Mouse (Mus musculus) frontal cortex, adult (tissue): ENCODE results near the gene Tbx20.

ENCODE experiments used
- ATAC-seq: cut with Nextera tagmentation; 2 replicates; pipeline ENCODE4 v1.9.2; 2017; ENCODE audit warnings: mild to moderate bottlenecking, moderate library complexity, mixed read lengths; ENCODE audit not compliant: low TSS enrichment

The Tbx20 gene

DNA sequence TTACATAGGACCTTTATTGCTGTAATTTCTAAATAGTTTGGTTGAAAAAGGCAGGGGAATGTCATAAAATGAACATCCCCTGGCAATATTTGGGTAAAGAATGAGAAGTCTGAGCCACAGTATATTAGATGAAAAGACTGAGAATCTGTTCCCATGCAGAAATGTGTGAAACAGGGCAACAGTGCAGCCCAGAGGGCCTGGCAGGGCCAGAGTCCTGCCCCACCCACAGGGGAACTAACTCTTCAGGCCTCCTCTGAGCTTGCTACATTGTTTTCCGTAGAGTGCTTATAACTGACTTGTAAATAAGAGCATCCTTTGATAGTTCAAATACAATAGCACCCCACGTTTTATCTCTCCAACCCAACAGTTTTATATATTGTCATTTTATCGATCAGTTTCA lies 7.0 kb downstream of the Tbx20 start:
- no peak for ATAC-seq

DNA sequence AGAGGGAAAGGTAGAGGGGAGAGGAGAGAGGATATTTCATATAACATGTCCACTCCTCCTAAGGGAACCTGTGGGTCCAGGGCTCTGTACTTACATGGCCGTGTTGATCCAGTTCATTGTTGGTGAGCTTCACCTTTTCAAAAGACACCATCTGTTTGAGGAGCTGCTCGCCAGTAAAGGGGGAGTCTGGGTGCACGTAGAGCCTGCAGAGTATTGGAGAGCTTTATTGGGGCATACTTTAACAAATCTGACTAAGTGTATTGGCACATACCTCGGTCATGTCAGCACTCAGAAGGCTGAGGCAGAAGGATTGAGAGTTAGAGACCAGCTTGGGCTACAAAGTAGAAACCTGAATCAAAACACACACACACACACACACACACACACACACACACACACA lies 8.5 kb downstream of the Tbx20 start:
- ATAC-seq, result no peak

DNA sequence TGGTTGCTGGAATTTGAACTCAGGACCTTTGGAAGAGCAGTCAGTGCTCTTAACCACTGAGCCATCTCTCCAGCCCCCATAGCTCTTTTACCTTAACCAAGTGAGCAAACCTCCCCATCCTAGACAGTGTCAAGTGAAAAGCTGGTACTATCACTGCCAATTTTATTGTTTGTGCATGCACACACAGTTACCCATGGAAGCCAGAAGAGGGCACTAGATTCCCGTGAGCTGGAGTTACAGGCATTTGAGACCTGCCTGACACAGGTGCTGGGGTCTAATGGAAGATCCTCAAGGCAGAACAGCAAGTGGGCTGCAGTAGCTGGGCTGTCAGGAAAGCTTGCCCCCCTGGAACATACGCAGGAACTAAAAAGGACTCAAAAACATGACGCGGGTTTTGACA lies 13.6 kb downstream of the Tbx20 start:
- ATAC-seq, result no peak

DNA sequence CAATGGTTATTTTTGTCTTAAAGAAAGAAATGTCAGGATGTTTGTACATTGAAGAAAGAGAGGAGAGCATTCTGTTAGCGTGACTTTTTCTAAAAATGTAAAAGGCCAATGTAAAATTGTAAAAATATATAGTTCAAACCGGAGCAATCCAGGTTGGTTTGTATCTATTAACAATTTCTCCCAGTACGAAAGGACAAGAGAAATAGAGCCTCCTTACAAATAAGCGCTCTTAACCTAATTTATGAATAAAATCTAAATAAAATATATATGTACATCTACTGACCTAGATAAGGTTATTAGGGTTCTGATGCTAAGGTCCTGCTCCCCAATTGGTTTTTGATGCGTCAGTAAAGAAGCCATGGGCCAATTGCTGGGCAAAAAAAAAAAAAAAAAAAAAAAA lies 29.1 kb downstream of the Tbx20 start:
- ATAC-seq, result peak; percentile 84

DNA sequence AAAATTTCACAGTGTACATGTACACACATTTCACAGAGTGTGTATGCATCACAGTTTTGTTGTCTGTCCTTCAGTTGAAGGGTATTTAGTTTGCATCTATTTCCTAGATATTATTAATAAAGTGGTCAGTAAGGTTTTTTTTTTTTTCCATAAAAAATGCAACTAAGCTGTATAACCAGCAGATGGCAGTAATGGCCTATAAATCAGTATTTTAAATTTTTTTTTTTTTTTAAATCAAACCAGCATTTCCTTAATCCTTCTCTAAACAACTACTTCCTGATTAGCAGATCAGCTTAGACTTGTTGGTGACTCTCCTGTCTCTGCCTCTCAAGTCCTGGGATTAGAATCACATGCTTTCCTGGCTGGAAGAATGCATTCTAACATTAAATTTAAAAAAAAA lies 72.9 kb downstream of the Tbx20 start:
- ATAC-seq, result no peak

DNA sequence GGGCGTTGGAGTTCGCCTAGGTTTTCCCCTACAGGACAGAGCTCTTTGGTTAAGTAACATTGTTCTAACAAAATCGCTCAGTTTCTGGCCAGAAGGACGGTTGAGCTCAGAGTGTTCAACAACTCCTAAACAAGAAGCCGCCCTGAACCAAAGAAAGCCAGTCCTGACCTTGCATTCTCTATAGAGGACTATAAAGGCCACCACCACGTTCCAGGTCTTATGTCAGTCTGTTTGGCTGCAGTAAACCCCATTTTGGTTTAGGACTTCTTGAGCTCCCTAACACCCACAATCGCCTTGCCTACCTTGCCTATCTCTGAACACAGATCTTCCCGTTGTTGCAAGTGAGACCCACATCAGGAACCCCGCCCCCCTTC lies 77.7 kb downstream of the Tbx20 start:
- ATAC-seq, result no peak

DNA sequence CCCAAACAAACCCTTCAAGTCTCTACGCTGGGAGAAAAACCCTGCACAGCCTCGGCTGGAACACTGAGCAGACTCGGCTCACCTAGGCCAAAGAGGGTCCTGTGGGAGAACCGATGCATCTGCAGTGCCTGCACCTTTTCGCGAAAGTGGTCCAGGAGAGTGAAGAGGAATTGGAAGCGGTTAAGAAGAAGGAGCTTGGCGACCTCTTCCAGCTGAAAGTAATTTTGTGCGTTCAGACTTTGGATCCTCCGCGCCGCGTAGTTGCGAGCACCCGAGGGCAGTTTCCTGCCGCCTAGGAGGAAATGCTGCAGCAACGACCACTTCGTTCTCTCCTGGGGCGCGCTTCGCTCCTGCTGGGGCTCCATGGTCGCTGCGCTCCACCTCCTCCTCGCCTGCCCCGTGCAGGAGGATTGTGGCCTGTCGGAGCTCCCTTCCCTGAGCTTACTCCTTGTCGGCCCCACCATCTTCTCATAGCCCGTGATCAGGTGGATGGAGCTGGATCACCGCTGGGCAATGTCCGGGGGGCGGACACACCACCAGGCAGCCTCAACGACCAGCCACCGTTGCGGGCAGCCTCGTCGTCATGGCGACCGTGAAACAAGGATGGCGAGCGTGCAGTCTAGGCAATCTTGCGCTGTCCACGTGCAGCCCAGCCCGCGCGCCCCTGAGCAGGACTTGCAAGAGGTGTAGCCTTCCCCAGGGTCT lies 78.3 kb downstream of the Tbx20 start, which contains the start of gene Dpy19l2:
TSS of gene Dpy19l2 (minus strand) at position 594 of the 705 bp plus-strand sequence.
- ATAC-seq, result peak; percentile 72
